Mouse (Mus musculus) heart, adult 2 months (tissue): ENCODE measurements around the gene Ccnq. TPM values are rescaled to one million over a fixed set of nuclear protein-coding genes. Genes with fewer than 3 reads are reported as not detected.

Experiments
- DNase-seq, 2 experiments: peaks; one replicate each; pipeline ENCODE4 v3.0.0; 2021
- H3K27ac ChIP-seq: fragments of 200-600 bp; 2 replicates; pipeline ENCODE4 v1.8.1; 2022
- H3K27me3 ChIP-seq: fragments of 200-500 bp; 2 replicates; pipeline ENCODE4 v1.6.1; 2012; ENCODE audit warnings: mild to moderate bottlenecking, low read length, inconsistent platforms, mixed read lengths; ENCODE audit not compliant: control insufficient read depth, insufficient read depth
- H3K36me3 ChIP-seq: fragments of 200-500 bp; 2 replicates; pipeline ENCODE4 v1.6.1; 2012; ENCODE audit warnings: low read length, inconsistent platforms; ENCODE audit not compliant: control insufficient read depth, insufficient read depth
- H3K4me1 ChIP-seq: fragments of 200-500 bp; 2 replicates; pipeline ENCODE4 v1.6.1; 2011; ENCODE audit warnings: low read length; ENCODE audit not compliant: control insufficient read depth, insufficient read depth
- H3K4me3 ChIP-seq: fragments of 200-600 bp; 2 replicates; pipeline ENCODE4 v1.8.1; 2022
- H3K79me2 ChIP-seq: fragments of 200-500 bp; replicated peaks from 2 replicates; pipeline ENCODE4 v1.6.1; 2012; ENCODE audit warnings: mild to moderate bottlenecking, inconsistent platforms, low read length, moderate library complexity, mixed read lengths; ENCODE audit not compliant: control insufficient read depth, insufficient read depth
- H3K9ac ChIP-seq: fragments of 200-500 bp; 2 replicates; pipeline ENCODE4 v1.6.1; 2012; ENCODE audit warnings: low read depth, mild to moderate bottlenecking, control low read depth, inconsistent platforms, low read length, mixed read lengths
- CTCF ChIP-seq: fragments of 200-600 bp; IDR thresholded peaks from 2 replicates; pipeline ENCODE4 v1.8.1; 2022; ENCODE audit warnings: antibody characterized with exemption, mild to moderate bottlenecking, moderate library complexity
- EP300 ChIP-seq: fragments of 200-500 bp; IDR thresholded peaks from 2 replicates; pipeline ENCODE4 v1.6.1; 2011; ENCODE audit warnings: low read depth, low read length, control low read depth; ENCODE audit not compliant: insufficient read depth
- POLR2A ChIP-seq: fragments of 200-500 bp; IDR thresholded peaks from 2 replicates; pipeline ENCODE4 v1.6.1; 2011; ENCODE audit warnings: mild to moderate bottlenecking, low read depth, low read length, control low read depth; ENCODE audit not compliant: insufficient read depth
- WGBS: fragments of 180-500 bp; shearing (Covaris S2); methylation state at CpG from one replicate; pipeline ENCODE4 v1.1.7; 2018; 5-methylcytosine and 5-hydroxymethylcytosine counted together
- intact Hi-C: fragments of 180-260 bp; cut with DNase I; formaldehyde crosslinking; loops from one replicate; pipeline ENCODE4 v1.15.1; 2025
- long read RNA-seq: library from polyadenylated mRNA; stranded (forward); transcript quantifications from one replicate; pipeline ENCODE4 v2.0.0, GENCODE M21; 2021
- polyA plus RNA-seq: library from polyadenylated mRNA; depleted of rRNA; stranded (reverse); fragments of >200 nt; gene quantifications from 2 replicates; pipeline ENCODE4 v1.2.3, GENCODE M21; 2012; rRNA removed
- total RNA-seq, 2 experiments: library from RNA; stranded (reverse); gene quantifications; 2 replicates each; pipeline ENCODE4 v1.2.3; 2021

Ccnq gene
- total RNA-seq (10 to 100 TPM; 18.4 to 19.0 TPM), polyA plus RNA-seq (42.4 and 59.7 TPM in 2 replicates)
- long read RNA-seq, transcript Ccnq-201 (1 exons, 1,224 nt) = major isoform, 26 of 26 reads
- long read RNA-seq, partial matches to known transcripts = 0 of 26 reads
- long read RNA-seq, other reads (novel, unspliced or antisense) = 0 of 26 reads

- H3K27ac ChIP-seq = peak within 1 kb of the TSS; percentile 75
- DNase-seq = peak; percentile 82 to 83
- H3K9ac ChIP-seq = peak within 1 kb of the TSS; percentile 85
- no peaks in the 10 kb centered on the region for H3K27me3 ChIP-seq
- H3K4me1 ChIP-seq = peaks cover 2% of the 10 kb centered on the region
- H3K36me3 ChIP-seq = no peaks in the 10 kb centered on the region
- WGBS = 11% methylated on average over 59 of the region's 59 CpGs
- no peaks in the 10 kb centered on the region for H3K79me2 ChIP-seq
- no peak for TF ChIP-seq EP300
- no peak for TF ChIP-seq CTCF
- TF ChIP-seq POLR2A = peak; percentile 73
- intact Hi-C loops = loop anchor here (2.0 to 5.0 kb wide), 2 partner anchors 54 to 76 kb away; partner anchors contain the start of genes Lyrm9 and Nlk
- H3K4me3 ChIP-seq = peak within 1 kb of the TSS; percentile 70
These were observed at the start of gene Ccnq for GRCm38 (mm10) chr11:78750885-78751842. TSS of gene Ccnq (minus strand) at chr11:78751729.

GRCm38 (mm10) chr11:78801094-78801493, 49.6 kb upstream of the Ccnq start:
- Histone ChIP-seq H3K36me3 (no peaks in the 10 kb centered on the region), H3K9ac (no peak overlapping the region), H3K27ac (no peak overlapping the region), H3K4me1 (peaks cover 1% of the 10 kb centered on the region; the same call in 1 of the 2 replicates), H3K27me3 (no peaks in the 10 kb centered on the region), H3K79me2 (no peaks in the 10 kb centered on the region), H3K4me3 (no peak overlapping the region)
- TF ChIP-seq POLR2A (no peak), EP300 (no peak), CTCF (no peak)
- intact Hi-C loops = no loop called here
- DNase-seq = no peak
- WGBS = 91% methylated on average over 4 of the region's 4 CpGs

- intact Hi-C loops = no loop called here
- no peak for DNase-seq
- WGBS = 78% methylated on average over 10 of the region's 10 CpGs
- H3K27me3 ChIP-seq = no peaks in the 10 kb centered on the region
- no peak overlapping the region for H3K4me3 ChIP-seq
- H3K79me2 ChIP-seq = no peaks in the 10 kb centered on the region
- H3K36me3 ChIP-seq = no peaks in the 10 kb centered on the region
- H3K9ac ChIP-seq = no peak overlapping the region
- no peaks in the 10 kb centered on the region for H3K4me1 ChIP-seq
- H3K27ac ChIP-seq = no peak overlapping the region
- TF ChIP-seq POLR2A (no peak), EP300 (no peak), CTCF (no peak)
These were observed 44.7 kb upstream of the Ccnq start for GRCm38 (mm10) chr11:78796072-78796729.

- WGBS = 55% methylated on average over 11 of the region's 11 CpGs
- H3K79me2 ChIP-seq = no peaks in the 10 kb centered on the region
- no peaks in the 10 kb centered on the region for H3K27me3 ChIP-seq
- no peak overlapping the region for H3K9ac ChIP-seq
- TF ChIP-seq CTCF = no peak
- no peak for TF ChIP-seq POLR2A
- no peak for TF ChIP-seq EP300
- DNase-seq = no peak
- H3K36me3 ChIP-seq = no peaks in the 10 kb centered on the region
- intact Hi-C loops = no loop called here
- no peak overlapping the region for H3K4me3 ChIP-seq
- H3K4me1 ChIP-seq = no peaks in the 10 kb centered on the region
- H3K27ac ChIP-seq = no peak overlapping the region
These were observed 41.6 kb upstream of the Ccnq start for GRCm38 (mm10) chr11:78793116-78793515.

GRCm38 (mm10) chr11:78792465-78792864, 40.9 kb upstream of the Ccnq start:
- no peak overlapping the region for H3K4me3 ChIP-seq
- no peak for DNase-seq
- H3K79me2 ChIP-seq = no peaks in the 10 kb centered on the region
- intact Hi-C loops = no loop called here
- no peaks in the 10 kb centered on the region for H3K36me3 ChIP-seq
- no peak overlapping the region for H3K27ac ChIP-seq
- no peaks in the 10 kb centered on the region for H3K27me3 ChIP-seq
- no peak overlapping the region for H3K9ac ChIP-seq
- TF ChIP-seq CTCF (no peak), EP300 (no peak), POLR2A (no peak)
- 38% methylated on average over 11 of the region's 11 CpGs for WGBS
- H3K4me1 ChIP-seq = no peaks in the 10 kb centered on the region
